Mouse (Mus musculus): Measurements from ENCODE around the gene Ldlrap1. TPM values are rescaled to one million over a fixed set of nuclear protein-coding genes. Genes with fewer than 3 reads are reported as not detected.

Gene Ldlrap1
- total RNA-seq, 2 experiments from 2014 or later, result 37.3 to 48.9 TPM

- no peak for DNase-seq
Measured at GRCm38 (mm10) chr4:134750825-134751224, 17.0 kb downstream of the Ldlrap1 start.

GRCm38 (mm10) chr4:134750263-134750662, 17.6 kb downstream of the Ldlrap1 start:
- DNase-seq, result no peak

- DNase-seq, result no peak
Measured at GRCm38 (mm10) chr4:134749301-134750030, 18.4 kb downstream of the Ldlrap1 start.

GRCm38 (mm10) chr4:134745900-134746661, 21.7 kb downstream of the Ldlrap1 start:
- no peak for DNase-seq

GRCm38 (mm10) chr4:134743881-134744633, 23.8 kb downstream of the Ldlrap1 start:
- no peak for DNase-seq

GRCm38 (mm10) chr4:134741949-134742348, 25.9 kb downstream of the Ldlrap1 start:
- no peak for DNase-seq

- no peak for DNase-seq
Measured at GRCm38 (mm10) chr4:134740186-134740585, 27.6 kb downstream of the Ldlrap1 start.

GRCm38 (mm10) chr4:134739530-134739929, 28.3 kb downstream of the Ldlrap1 start:
- DNase-seq, result no peak

GRCm38 (mm10) chr4:134737365-134737910, 30.4 kb downstream of the Ldlrap1 start:
- DNase-seq, result no peak

- DNase-seq, result peak; percentile 6
Measured at GRCm38 (mm10) chr4:134736147-134736546, 31.7 kb downstream of the Ldlrap1 start.

GRCm38 (mm10) chr4:134734629-134735081, 33.2 kb downstream of the Ldlrap1 start:
- DNase-seq, result peak; percentile 64

- peak; percentile 80 for DNase-seq
Measured at GRCm38 (mm10) chr4:134734038-134734628, 33.7 kb downstream of the Ldlrap1 start.

- DNase-seq, result no peak
Measured at GRCm38 (mm10) chr4:134733371-134733770, 34.5 kb downstream of the Ldlrap1 start.

GRCm38 (mm10) chr4:134730106-134730505, 37.7 kb downstream of the Ldlrap1 start:
- DNase-seq, result no peak

- no peak for DNase-seq
Measured at GRCm38 (mm10) chr4:134725735-134726345, 42.0 kb downstream of the Ldlrap1 start.

GRCm38 (mm10) chr4:134724974-134725373, 42.9 kb downstream of the Ldlrap1 start:
- DNase-seq, result no peak

- DNase-seq, result no peak
Measured at GRCm38 (mm10) chr4:134723251-134723650, 44.6 kb downstream of the Ldlrap1 start.

- no peak for DNase-seq
Measured at GRCm38 (mm10) chr4:134721076-134721475, 46.7 kb downstream of the Ldlrap1 start.

GRCm38 (mm10) chr4:134720371-134720770, 47.5 kb downstream of the Ldlrap1 start:
- no peak for DNase-seq

GRCm38 (mm10) chr4:134719489-134719888, 48.3 kb downstream of the Ldlrap1 start:
- DNase-seq, result no peak

- DNase-seq, result peak; percentile 93
Measured at GRCm38 (mm10) chr4:134713937-134714336, 53.9 kb downstream of the Ldlrap1 start.
